Mouse (Mus musculus): ENCODE measurements around the gene Gm20917.
"Not testable (repeated sequence)": the region's sequence is repeated elsewhere in the genome, so short reads cannot be mapped to it uniquely, and the experiment has no call there.

Gene Gm20917

DNA sequence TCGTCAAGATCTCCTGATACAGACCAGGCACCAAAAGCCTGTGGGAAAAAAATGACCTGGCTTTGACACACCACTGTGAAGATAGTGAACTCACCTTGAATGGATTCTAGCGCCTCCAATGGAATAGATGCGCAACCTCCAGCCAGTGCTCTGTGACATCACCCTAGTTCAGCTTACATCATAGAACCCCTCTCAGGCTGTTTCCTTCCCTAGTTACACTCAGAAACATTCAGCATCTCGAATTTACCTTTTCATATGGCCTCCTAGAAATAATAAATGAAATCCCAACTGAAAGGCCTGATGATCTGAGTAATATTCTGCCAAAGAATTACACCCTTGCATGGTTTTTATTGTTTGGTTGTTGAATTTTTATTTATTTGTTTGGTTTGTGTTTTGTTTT is at the start of gene Gm20917:
Gm20917 (minus strand) TSS at position 101 of the 400 bp plus-strand sequence.
- not testable (repeated sequence) for DNase-seq

All from right cerebral cortex, postnatal 4 days (tissue).